Mouse (Mus musculus): ENCODE data around the gene Ppp1r3a.
"Not testable (repeated sequence)": the region's sequence is repeated elsewhere in the genome, so short reads cannot be mapped to it uniquely, and the experiment has no call there.

Gene Ppp1r3a

DNA sequence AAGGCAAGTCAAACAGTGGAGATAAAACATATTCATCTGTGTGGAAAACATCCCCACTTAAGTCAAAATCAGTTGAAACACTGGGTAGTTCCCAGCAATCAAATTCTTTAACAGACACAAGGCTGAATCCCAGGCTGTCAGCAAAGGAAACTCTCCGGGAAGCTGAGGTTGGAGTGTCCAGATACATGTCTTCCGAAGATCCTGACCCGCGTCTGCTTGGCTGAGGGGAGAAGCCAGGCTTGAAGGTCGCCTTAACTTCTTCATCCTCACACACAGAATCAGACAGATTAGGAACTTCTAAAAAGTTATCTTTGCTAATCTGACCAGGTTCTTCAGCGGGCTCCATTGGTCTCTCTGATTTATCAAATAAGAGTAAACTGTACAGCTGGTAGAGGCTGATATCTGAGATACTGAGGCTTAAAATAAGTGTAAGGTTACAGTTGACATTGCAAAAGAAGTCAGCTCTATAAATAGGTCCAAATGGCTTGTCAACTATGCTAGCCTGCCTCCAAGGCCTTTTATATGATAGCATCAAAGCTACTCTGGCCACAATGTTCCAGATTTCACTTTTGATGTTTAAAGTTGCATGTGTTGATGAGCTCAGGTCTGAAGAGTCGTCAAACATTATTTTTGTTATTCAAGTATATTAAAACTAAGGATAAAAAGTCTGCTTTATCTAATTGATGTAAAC, at the start of gene Ppp1r3a:
Gene Ppp1r3a, minus strand, starts transcription at position 374 of the 691 bp plus-strand sequence.
- DNase-seq = peak in 1 of 2 experiments; percentile 1

DNA sequence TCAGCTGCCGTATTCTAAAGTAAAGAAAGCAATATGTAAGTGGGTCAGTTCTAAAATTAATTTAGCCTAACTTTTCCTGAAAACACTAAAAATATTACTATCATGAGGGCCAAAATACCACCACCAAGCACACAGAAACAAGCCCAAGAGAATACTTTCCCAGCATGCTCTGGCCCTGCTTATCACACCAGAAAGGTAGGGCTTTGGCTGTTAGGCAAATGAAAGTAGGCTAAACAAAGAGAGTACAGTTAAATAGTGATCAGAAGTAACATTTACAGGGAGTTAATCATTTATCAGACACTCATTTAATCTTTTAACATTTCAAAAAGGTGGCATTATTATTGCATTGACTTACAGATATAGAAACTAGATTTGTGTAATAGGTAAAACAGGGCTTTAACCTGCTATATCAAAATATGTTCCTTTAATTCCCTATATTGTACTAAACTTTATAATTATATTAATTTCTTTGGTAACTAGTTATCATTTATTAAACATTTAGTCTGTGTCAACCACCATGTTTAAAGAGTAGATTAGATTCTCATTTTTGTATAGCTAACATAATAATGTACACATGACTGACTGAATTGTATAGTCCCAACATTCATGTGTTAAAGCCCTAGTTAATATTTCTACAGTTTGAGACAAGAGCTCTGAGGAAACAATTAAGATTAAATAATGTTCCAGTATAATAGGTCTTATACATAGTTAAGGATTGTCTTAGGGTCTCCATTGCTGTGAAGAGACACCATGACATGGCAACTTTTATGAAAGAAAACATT, 32.3 kb upstream of the Ppp1r3a start:
- no peak for DNase-seq

DNA sequence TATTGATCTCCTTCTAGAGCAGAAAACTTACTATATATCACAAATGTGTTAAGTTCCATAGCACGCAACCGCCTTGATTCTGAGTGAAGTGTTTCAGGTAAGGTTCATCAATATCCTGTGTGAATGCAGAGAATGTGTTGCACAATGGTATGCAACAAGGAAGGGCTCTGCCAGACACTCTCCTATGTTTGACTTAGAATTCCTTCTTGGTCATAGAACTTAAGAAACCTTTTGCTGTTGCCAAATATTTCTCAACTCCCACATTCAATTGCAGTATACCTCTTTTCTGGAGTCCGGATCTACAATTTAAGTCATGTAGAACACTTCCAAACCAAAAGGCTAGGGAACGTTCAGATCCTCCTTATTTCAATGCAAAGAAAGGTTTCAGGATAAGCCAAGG, 22.8 kb upstream of the Ppp1r3a start:
- DNase-seq = no peak

DNA sequence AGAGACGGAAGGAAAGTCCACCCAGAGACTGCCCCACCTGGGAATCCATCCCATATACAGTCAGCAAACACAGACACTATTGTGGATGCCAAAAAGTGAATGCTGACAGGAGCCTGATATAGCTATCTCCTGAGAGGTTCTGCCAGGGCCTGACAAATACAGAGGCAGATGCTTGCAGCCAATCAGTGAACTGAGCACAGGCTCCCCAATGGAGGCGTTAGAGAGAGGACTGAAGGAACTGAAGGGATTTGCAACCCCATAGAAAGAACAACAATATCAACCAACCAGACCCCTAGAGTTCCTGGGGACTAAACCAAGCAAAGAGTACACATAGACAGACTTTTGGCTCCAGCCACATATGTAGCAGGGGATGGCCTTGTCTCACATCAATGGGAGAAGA, 16.6 kb upstream of the Ppp1r3a start:
- no peak for DNase-seq

DNA sequence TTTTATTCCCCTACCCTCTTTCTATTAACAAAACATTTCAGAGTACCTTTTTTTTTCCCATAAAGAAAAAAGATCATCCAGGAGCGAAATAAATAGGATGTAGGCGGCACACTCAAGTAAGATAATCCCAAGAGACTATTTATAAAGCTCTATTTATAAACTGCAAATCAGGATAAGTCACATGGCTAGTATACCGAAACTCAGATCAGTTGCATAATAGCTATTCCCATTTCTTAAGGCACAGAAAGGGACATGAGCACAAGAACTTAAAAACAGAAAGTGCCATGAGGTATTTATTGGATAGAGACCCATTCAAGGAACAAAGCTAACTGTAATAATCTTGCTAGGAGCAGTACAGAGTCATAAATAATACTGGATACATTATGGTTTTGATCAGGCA, 2.4 kb upstream of the Ppp1r3a start:
- DNase-seq = no peak

DNA sequence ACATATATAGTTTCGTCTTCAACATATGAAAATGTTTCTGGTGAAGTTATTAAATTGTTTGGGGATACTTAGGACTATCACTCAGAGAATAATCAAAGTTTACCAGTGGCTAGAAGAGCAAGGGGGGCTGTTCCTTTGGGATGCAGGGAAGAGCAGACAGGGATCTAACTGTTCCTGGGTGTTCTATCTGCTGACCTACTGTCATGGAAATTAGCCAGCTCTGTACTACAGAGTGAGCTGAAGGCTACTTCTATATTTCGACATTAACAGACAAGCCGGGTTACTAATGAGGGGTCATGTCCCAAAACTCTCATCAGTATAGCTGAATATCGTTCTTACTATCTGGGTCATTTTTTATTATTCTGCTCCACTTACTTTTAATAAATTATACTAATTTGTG, 1.6 kb downstream of the Ppp1r3a start:
- no peak for DNase-seq

DNA sequence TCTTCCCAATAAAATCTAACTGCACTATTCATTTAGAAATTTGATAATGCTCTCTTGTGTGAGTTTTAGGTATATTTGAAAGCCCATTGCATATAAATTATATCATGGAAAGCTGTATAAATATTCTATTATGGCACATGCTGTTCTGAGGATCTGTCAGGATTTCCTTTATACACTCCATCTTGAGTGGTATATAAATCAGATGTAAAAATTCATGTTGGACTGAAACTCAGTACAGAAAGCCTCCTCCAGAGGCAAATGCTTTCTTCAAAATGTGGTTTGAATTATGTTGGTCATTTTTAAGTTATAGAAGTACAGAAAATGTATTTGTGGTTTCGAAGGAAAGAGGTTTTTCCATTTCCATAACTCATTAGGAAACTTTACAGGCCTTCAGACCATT, 2.9 kb downstream of the Ppp1r3a start:
- no peak for DNase-seq

DNA sequence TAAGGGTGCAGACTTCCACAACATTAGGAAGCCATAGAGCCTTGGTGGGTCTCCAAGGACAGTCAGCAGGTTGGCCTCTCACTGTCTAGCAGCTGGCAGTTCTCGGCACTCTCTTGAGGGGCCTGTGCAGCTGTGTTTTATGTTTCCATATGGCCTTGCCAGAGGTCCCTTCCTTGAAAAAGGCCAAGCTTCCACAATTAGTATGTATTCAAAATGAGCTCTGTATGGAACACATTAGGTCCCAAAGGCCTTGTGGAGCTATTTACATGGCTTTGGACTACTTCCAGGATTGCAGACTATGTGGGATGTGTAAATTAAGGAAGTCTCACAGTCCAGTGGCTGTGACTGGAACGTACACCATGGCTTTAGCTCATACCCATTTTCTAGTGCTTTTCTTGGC, 8.1 kb downstream of the Ppp1r3a start:
- DNase-seq = peak; percentile 17 to 38

DNA sequence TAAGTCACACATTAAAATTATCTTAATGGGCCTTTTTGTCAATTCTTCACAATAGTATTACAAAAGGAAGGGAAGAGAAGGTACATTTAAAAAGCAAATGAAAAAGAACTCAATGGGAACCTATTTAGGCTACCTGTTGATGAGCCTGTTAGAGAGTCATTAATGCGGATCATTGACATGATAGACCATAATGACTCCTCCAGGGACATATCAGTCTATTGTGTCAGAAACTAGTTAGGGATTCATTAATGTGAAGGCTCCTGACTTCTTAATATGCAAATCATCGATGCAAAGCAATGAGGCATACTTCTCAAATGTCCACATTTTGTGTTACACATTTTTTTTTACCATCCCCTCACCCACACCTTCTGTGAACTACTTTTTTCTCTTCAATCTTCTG, 19.1 kb downstream of the Ppp1r3a start:
- no peak for DNase-seq

DNA sequence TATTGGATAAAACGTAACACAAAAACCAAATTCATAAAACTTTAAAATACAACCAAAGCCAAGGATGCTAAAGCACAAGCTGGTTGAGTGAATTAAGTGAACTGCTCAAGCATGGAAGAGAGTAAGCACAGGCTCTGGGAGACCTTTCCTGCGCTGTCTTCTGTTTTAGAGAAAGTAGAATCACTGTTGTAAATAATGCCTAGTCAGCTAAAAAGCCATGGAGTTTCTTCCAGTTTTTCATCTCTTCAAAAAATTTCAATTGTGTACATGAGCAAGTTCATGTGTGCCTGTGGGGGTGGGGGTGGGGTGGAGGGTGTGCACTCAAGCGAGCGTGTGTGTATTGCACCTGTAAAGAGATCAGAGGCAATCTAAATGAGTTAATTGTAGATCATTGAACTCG, 24.1 kb downstream of the Ppp1r3a start:
- DNase-seq = no peak

DNA sequence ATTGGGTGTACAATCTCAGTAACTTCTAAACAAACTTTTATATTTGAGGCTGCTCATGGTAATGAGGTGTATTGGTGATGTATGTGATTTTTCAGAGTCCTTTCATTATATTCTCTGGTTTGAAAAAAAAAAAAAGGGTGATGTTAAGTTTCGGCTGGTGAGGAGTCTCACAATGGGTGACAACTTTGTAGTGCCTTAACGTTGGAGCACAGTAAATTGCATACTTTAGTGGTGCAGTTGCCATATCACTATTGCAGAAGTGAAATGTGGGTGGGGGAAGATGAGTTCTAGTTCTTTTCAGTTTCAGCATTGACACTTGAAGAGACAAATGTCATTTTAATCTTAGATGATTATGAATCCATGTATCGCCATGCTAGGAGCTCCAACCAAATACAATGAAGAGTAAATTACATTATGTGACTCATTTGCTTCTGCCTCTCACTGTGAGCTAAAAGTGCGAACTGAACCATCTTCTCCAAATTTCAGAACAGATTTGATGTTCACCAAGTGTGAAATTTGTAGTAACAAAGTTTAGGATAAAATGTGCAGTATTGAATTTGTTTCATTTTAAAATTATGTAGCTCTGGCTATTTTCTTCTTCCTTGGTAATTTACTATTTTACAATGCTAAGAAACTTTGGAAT, 34.2 kb downstream of the Ppp1r3a start:
- DNase-seq = no peak

DNA sequence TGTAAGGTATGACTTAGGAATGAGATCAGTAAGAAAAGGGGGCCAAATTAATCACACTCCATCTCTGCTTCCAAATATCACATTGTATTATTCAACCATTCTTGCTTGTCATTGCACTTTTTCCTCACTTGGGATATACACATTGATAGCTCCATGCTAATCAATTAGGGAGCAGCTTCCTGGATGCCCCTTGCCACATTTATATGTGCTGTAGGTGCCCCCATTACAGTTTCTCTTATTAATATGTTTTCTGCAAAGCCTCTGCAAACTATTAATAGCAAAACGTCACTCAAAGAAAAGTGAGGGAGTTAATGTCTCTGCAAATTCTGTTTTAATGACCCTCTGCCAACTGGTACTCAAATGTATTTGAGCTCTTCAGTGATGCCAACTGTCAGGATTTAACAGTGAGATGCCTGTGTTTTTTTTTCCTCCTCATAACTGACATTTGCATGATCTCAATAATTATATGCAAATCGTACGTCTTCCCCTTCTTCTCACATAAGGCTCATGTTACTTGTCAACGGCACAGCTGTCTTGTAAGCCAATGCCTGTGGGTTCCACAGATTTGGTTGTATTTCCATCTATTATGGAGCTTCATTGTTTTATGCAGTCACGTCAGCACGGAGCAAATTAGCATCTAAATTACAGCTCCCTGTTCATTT, 34.8 kb downstream of the Ppp1r3a start:
- no peak for DNase-seq

DNA sequence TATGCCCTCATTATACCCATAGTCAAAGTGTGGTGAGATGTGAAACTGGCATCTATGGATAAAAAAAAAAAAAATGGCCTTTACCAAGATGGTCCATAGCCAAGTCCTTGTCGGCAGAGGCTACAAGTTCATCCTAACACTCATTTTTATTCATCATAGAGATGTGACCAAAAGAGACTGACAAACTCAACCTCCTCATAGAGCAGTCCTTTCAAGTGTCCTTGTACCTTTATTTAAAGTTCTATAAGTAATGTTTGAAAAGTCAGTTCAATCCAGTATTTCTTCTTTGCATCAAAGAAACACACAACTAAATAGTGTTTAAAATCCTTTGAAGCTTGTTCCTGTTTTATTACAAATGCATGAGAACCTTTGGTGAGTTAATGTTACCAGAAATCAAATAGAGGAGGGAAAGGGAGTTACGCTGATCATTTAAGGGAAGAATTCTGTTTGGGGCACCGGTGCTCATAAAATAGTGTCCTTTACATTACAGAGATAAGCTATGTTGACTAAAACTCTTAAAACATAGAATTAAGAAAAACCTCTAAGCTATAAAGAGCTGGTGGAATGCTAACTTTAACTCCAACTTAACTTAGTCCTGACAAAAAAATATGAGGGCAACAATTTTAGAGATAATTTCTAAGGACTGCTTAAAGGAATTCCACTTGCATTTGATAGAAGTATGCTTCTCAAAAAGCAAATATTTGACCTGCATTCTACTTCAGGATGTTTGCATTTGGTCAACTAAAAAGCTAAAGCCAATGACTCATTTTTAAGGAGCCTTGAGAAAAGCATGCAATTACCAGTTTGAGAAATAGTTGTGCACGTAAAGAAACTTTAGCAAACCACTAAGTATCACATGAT, 39.7 kb downstream of the Ppp1r3a start:
- no peak for DNase-seq

DNA sequence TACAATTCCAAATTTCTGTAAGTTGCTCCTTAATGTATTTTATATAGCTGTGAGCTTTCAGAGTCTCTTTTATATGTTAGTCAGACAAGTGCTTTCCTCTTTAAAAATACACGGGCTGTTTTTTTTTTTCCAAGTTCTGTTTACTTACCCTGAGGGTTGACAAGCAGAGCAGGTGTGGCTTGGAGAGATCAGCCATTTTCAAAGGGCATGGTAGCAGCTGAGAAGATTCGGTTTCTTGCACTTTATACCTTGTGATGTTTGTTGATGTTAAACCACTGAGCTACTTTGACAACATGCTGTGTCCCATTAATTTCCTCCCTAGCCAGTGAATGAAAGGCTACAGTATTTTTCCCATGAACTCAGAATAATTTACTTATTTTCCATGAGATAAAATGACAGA, 42.9 kb downstream of the Ppp1r3a start:
- no peak for DNase-seq

DNA sequence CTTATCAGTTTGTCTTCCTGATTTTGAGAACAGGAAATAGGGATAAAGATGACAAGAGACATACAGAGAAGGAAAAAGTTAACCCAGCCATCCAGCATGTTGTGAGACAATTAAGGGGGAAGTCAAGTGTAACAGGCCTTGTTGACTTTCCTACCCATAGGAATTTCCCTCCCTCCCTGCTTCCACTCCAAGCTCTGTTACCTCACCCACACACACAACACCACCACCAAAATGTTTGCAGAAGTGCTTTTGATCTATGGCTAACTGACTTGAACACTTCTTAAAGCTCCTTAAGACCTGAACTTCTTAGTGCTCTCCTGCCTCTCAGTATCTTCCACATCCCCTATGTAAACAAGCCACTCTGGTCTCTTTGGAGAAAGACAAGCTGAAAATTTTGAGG, 55.0 kb downstream of the Ppp1r3a start:
- peak in 1 of 2 experiments; percentile 3 for DNase-seq

DNA sequence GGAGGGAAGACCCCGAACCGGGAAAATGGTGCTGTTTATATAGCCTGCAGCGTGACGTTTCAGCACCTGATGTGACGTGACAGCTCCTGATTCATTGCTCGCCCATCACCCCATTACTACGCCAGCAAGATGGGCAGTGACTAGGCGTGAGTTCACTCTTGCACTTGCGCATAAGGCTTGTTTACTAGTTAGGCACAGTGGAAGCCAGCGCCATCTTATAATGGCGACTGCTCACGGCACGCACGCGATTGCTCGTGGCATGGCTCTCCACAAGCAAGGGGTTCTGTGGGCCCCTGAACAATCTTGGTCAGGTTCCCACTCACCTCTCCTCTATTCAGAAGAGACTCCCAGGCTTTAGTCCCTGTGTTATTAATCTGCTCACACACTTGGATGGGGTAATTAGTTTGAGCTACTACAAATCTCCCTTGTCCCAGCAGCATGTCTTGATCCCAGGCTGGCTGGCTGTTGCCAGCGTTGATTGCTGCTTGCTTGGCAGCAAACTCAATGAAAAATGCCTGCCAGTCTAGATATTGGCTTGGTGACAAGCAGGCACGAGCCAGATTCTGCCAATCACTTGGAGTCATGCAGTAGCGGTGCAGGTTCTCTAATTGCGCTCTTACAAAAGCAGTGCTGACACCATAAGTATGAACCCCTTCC, 75.7 kb downstream of the Ppp1r3a start:
- DNase-seq = not testable (repeated sequence)

DNA sequence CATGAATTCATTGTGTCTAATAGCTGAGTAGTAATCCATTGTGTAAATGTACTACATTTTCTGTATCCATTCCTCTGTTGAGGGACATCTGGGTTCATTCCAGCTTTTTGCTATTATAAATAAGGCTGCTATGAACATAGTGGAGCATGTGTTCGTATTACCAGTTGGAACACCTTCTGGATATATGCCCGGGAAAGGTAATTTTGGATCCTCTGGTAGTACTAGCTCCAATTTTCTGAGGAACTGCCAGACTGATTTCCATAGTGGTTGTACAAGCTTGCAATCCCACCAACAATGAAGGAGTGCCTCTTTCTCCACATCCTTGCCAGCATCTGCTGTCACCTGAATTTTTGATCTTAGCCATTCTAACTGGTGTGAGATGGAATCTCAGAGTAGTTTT, 86.1 kb downstream of the Ppp1r3a start:
- not testable (repeated sequence) for DNase-seq

DNA sequence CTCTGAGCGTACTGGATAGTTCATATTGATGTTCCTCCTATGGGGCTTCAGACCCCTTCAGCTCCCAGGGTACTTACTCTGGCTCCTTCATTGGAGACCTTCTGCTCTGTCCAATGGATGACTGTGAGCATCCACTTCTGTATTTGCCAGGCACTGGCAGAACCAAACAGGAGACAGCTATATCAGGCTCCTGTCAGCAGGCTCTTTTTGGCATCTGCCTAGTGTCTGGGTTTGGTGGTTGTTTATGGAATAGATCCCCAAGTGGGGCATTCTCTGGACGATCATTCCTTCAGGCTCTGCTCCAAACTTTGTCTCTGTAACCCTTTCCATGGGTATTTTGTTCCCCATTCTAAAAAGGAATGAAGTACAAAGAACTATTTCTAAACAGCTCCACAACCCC, 87.4 kb downstream of the Ppp1r3a start:
- DNase-seq = not testable (repeated sequence)

All from kidney, postnatal 4 days (tissue).